Mouse (Mus musculus) neural tube, embryonic 14.5 days (tissue): ENCODE data around the gene Ptprj. TPM values are rescaled to one million over a fixed set of nuclear protein-coding genes. Genes with fewer than 3 reads are reported as not detected.
A peak's percentile ranks its signal among the peaks of the same experiment; 100 is the strongest.

Source experiments
- ATAC-seq: fragments of 200-750 bp; cut with Nextera tagmentation; 2 replicates; pipeline ENCODE4 v1.8.0; 2017; ENCODE audit warnings: low read depth, mild to moderate bottlenecking, moderate TSS enrichment, moderate library complexity
- H3K27ac ChIP-seq: fragments of 300-500 bp; sonication (generic); 2 replicates; pipeline ENCODE4 v1.5.1; 2014; ENCODE audit warnings: low read depth, mild to moderate bottlenecking, control low read depth, low read length, moderate library complexity, mixed read lengths
- H3K27me3 ChIP-seq: fragments of 300-500 bp; sonication (generic); 2 replicates; pipeline ENCODE4 v1.6.1; 2014; ENCODE audit warnings: low read length; ENCODE audit not compliant: control insufficient read depth, insufficient read depth
- H3K36me3 ChIP-seq: fragments of 300-500 bp; sonication (generic); 2 replicates; pipeline ENCODE4 v1.6.1; 2014; ENCODE audit warnings: low read length, mixed read lengths; ENCODE audit not compliant: control insufficient read depth, insufficient read depth
- H3K4me1 ChIP-seq: fragments of 300-500 bp; sonication (generic); 2 replicates; pipeline ENCODE4 v1.6.1; 2014; ENCODE audit warnings: low read length; ENCODE audit not compliant: control insufficient read depth, insufficient read depth
- H3K4me2 ChIP-seq: fragments of 300-500 bp; sonication (generic); 2 replicates; pipeline ENCODE4 v1.6.1; 2014; ENCODE audit warnings: mild to moderate bottlenecking, low read depth, low read length, control low read depth
- H3K4me3 ChIP-seq: fragments of 300-500 bp; sonication (generic); 2 replicates; pipeline ENCODE4 v1.5.1; 2014; ENCODE audit warnings: low read depth, low read length, control low read depth, mixed read lengths
- H3K9ac ChIP-seq: fragments of 300-500 bp; sonication (generic); replicated peaks from 2 replicates; pipeline ENCODE4 v1.6.1; 2014; ENCODE audit warnings: low read depth, mild to moderate bottlenecking, control low read depth, low read length, mixed read lengths
- H3K9me3 ChIP-seq: fragments of 300-500 bp; sonication (generic); 2 replicates; pipeline ENCODE4 v1.6.1; 2016; ENCODE audit warnings: low read length; ENCODE audit not compliant: control insufficient read depth
- whole genome bisulfite sequencing: fragments of 180-500 bp; shearing (Covaris S2); extraction: QIAGEN DNeasy Blood & Tissue Kit; methylation state at CpG from one replicate; pipeline ENCODE4 v1.1.7; 2014; 5-methylcytosine and 5-hydroxymethylcytosine counted together
- polyA plus RNA-seq: library from polyadenylated mRNA; unstranded; fragments of >200 nt; fragmentation: Nextera tagmentation; extraction: Ambion mirVana; gene quantifications from 2 replicates; pipeline ENCODE4 v1.2.1, GENCODE M21; 2014

Ptprj gene
- polyA plus RNA-seq, 1 experiment from 2014 or later: 9.7 TPM

- no peak overlapping the region for H3K4me3 ChIP-seq
- H3K9ac ChIP-seq: no peak overlapping the region
- no peak for ATAC-seq
- H3K9me3 ChIP-seq: no peaks in the 10 kb centered on the region
- no peak overlapping the region for H3K27ac ChIP-seq
- WGBS: 80% methylated on average over 8 of the region's 8 CpGs
- H3K4me1 ChIP-seq: 0 out of 2 replicates have a peak, but pooled peaks cover 4% of the 10 kb centered on the region
- no peaks in the 10 kb centered on the region for H3K27me3 ChIP-seq
- H3K36me3 ChIP-seq: no peaks in the 10 kb centered on the region
- no peak overlapping the region for H3K4me2 ChIP-seq
These were observed 13.5 kb downstream of the Ptprj start for GRCm38 (mm10) chr2:90566773-90567528.

- H3K4me3 ChIP-seq: no peak overlapping the region
- H3K9me3 ChIP-seq: no peaks in the 10 kb centered on the region
- H3K27ac ChIP-seq: no peak overlapping the region
- no peak overlapping the region for H3K4me2 ChIP-seq
- H3K36me3 ChIP-seq: no peaks in the 10 kb centered on the region
- H3K27me3 ChIP-seq: no peaks in the 10 kb centered on the region
- H3K9ac ChIP-seq: no peak overlapping the region
- no peak for ATAC-seq
- WGBS: 74% methylated on average over 7 of the region's 7 CpGs
- 0 out of 2 replicates have a peak, but pooled peaks cover 5% of the 10 kb centered on the region for H3K4me1 ChIP-seq
These were observed 14.4 kb downstream of the Ptprj start for GRCm38 (mm10) chr2:90566046-90566445.

- Histone ChIP-seq H3K36me3 (no peaks in the 10 kb centered on the region), H3K27ac (no peak overlapping the region), H3K9me3 (no peaks in the 10 kb centered on the region), H3K27me3 (no peaks in the 10 kb centered on the region), H3K4me1 (peaks cover 9% of the 10 kb centered on the region; the same call in 1 of the 2 replicates), H3K4me2 (no peak overlapping the region), H3K9ac (no peak overlapping the region), H3K4me3 (no peak overlapping the region)
- ATAC-seq: no peak
- 93% methylated on average over 7 of the region's 7 CpGs for WGBS
These were observed 15.1 kb downstream of the Ptprj start for GRCm38 (mm10) chr2:90565192-90565929.

GRCm38 (mm10) chr2:90564552-90564951 lies 15.9 kb downstream of the Ptprj start:
- Histone ChIP-seq H3K9me3 (no peaks in the 10 kb centered on the region), H3K4me1 (peaks cover 9% of the 10 kb centered on the region; the same call in 1 of the 2 replicates), H3K27ac (no peak overlapping the region), H3K4me2 (no peak overlapping the region), H3K9ac (no peak overlapping the region), H3K27me3 (no peaks in the 10 kb centered on the region), H3K4me3 (no peak overlapping the region), H3K36me3 (no peaks in the 10 kb centered on the region)
- WGBS: 93% methylated on average over 7 of the region's 8 CpGs
- no peak for ATAC-seq

GRCm38 (mm10) chr2:90563171-90563570 lies 17.3 kb downstream of the Ptprj start:
- H3K36me3 ChIP-seq: no peaks in the 10 kb centered on the region
- no peak overlapping the region for H3K4me2 ChIP-seq
- WGBS: 85% methylated on average over 4 of the region's 4 CpGs
- no peak overlapping the region for H3K4me3 ChIP-seq
- H3K4me1 ChIP-seq: peaks cover 9% of the 10 kb centered on the region; the same call in 1 of the 2 replicates
- ATAC-seq: no peak
- H3K27me3 ChIP-seq: no peaks in the 10 kb centered on the region
- no peak overlapping the region for H3K9ac ChIP-seq
- no peak overlapping the region for H3K27ac ChIP-seq
- no peaks in the 10 kb centered on the region for H3K9me3 ChIP-seq

GRCm38 (mm10) chr2:90562126-90562670 lies 18.2 kb downstream of the Ptprj start:
- Histone ChIP-seq H3K36me3 (no peaks in the 10 kb centered on the region), H3K27ac (no peak overlapping the region), H3K4me1 (peaks cover 9% of the 10 kb centered on the region; the same call in 1 of the 2 replicates), H3K9ac (no peak overlapping the region), H3K4me2 (no peak overlapping the region), H3K4me3 (no peak overlapping the region), H3K27me3 (no peaks in the 10 kb centered on the region), H3K9me3 (no peaks in the 10 kb centered on the region)
- ATAC-seq: no peak
- WGBS: 84% methylated on average over 8 of the region's 8 CpGs

GRCm38 (mm10) chr2:90560197-90560843 lies 20.1 kb downstream of the Ptprj start:
- Histone ChIP-seq H3K4me1 (peaks cover 9% of the 10 kb centered on the region; the same call in 1 of the 2 replicates), H3K4me2 (no peak overlapping the region), H3K27ac (no peak overlapping the region), H3K9ac (no peak overlapping the region), H3K27me3 (no peaks in the 10 kb centered on the region), H3K4me3 (no peak overlapping the region), H3K36me3 (no peaks in the 10 kb centered on the region), H3K9me3 (no peaks in the 10 kb centered on the region)
- ATAC-seq: peak; percentile 50; the same call in 1 of the 2 replicates
- 67% methylated on average over 6 of the region's 6 CpGs for WGBS

- WGBS: 91% methylated on average over 12 of the region's 12 CpGs
- Histone ChIP-seq H3K36me3 (no peaks in the 10 kb centered on the region), H3K27me3 (no peaks in the 10 kb centered on the region), H3K4me3 (no peak overlapping the region), H3K4me2 (no peak overlapping the region), H3K9ac (no peak overlapping the region), H3K4me1 (peaks cover 9% of the 10 kb centered on the region; the same call in 1 of the 2 replicates), H3K27ac (no peak overlapping the region), H3K9me3 (no peaks in the 10 kb centered on the region)
- ATAC-seq: no peak
These were observed 20.7 kb downstream of the Ptprj start for GRCm38 (mm10) chr2:90559688-90560196.
